Mouse (Mus musculus) bone marrow macrophage, adult 2 months (primary cell): ENCODE data around the gene Mef2d.

Experiments used
- CTCF ChIP-seq: IDR thresholded peaks from 2 replicates; pipeline ENCODE4 v1.5.1; 2012; ENCODE audit warnings: low read depth, mild to moderate bottlenecking, low read length, moderate library complexity
- POLR2A ChIP-seq: IDR thresholded peaks from 2 replicates; pipeline ENCODE4 v1.6.1; 2012; ENCODE audit warnings: mild to moderate bottlenecking, low read depth, low read length, borderline replicate concordance

DNA sequence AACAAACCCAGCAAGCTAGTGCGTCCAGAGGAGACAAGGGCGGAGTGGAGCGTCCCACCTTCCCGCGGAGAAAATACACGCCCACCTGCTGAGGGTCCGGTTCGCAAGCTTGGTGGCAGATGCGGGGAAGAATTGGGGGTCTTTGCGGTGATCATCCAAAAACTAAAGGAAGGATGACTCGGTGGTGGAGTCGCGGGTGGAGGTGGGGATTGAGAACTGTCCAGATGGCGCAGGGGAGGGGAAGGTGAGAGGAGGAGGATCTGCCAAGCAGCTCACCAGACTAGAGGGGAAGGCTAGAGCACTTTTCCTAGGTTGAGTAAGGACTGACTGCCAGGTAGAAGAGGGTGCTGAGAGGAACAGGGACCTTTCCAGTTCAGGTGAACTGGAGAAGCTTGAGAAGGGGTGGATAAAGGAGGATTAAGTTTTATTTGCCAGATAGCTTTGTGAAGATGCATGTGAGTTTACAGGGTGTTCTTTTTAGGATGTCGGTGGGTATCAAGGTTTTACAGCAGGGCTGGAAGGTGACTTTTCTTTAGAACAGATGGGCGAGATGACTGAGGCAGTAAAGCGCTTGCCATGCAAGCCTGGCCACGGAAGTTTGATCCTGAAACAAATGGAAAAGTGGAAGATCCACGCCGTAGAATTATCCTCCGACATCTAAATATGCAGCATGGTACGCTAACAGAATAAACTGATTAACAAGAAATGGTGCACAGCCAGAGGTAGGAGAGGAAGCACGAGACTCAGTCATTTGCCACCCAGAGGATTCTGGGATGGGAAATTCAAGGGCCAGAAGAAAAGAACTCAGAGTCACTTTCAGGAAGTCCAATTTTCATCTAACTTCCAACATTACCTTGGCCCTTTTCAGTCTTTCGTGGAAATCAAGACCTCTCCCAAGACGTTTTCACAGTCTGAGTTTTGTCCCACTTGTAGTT, 2.7 kb upstream of the Mef2d start:
- TF ChIP-seq CTCF (no peak), POLR2A (no peak)
